Mouse (Mus musculus) brain, embryonic 18.5 days (tissue): Measurements from ENCODE around the gene Fbxo40.

Source experiments
- DNase-seq: peaks from one replicate; pipeline ENCODE4 v3.0.0-alpha.2; 2012; ENCODE audit warnings: low read depth, low spot score

Fbxo40 gene

GRCm38 (mm10) chr16:36946459-36947159 lies 43.7 kb downstream of the Fbxo40 start:
- DNase-seq = no peak

GRCm38 (mm10) chr16:36944895-36945424 lies 45.3 kb downstream of the Fbxo40 start:
- no peak for DNase-seq

GRCm38 (mm10) chr16:36943591-36943990 lies 46.7 kb downstream of the Fbxo40 start:
- no peak for DNase-seq

GRCm38 (mm10) chr16:36941895-36942294 lies 48.4 kb downstream of the Fbxo40 start:
- DNase-seq = no peak

GRCm38 (mm10) chr16:36941137-36941727 lies 49.0 kb downstream of the Fbxo40 start:
- DNase-seq = no peak

GRCm38 (mm10) chr16:36935814-36936213 lies 54.5 kb downstream of the Fbxo40 start:
- no peak for DNase-seq

GRCm38 (mm10) chr16:36934841-36935620 lies 55.2 kb downstream of the Fbxo40 start, which contains the start of gene Hcls1:
TSS of gene Hcls1 (plus strand) at chr16:36934983.
- DNase-seq = no peak

- no peak for DNase-seq
Measured at GRCm38 (mm10) chr16:36934131-36934840, 56.0 kb downstream of the Fbxo40 start.

- no peak for DNase-seq
Measured at GRCm38 (mm10) chr16:36932546-36932945, 57.7 kb downstream of the Fbxo40 start.

- DNase-seq = no peak
Measured at GRCm38 (mm10) chr16:36931976-36932375, 58.3 kb downstream of the Fbxo40 start.

GRCm38 (mm10) chr16:36931381-36931780 lies 58.9 kb downstream of the Fbxo40 start:
- no peak for DNase-seq

GRCm38 (mm10) chr16:36930231-36931136 lies 59.8 kb downstream of the Fbxo40 start:
- no peak for DNase-seq

GRCm38 (mm10) chr16:36929216-36929615 lies 61.1 kb downstream of the Fbxo40 start:
- no peak for DNase-seq

- DNase-seq = no peak
Measured at GRCm38 (mm10) chr16:36928106-36928500, 62.2 kb downstream of the Fbxo40 start.

GRCm38 (mm10) chr16:36927495-36928105 lies 62.7 kb downstream of the Fbxo40 start:
- no peak for DNase-seq

GRCm38 (mm10) chr16:36926514-36927447 lies 63.5 kb downstream of the Fbxo40 start:
- DNase-seq = no peak

GRCm38 (mm10) chr16:36925797-36926196 lies 64.5 kb downstream of the Fbxo40 start:
- DNase-seq = no peak

GRCm38 (mm10) chr16:36925351-36925750 lies 64.9 kb downstream of the Fbxo40 start:
- DNase-seq = no peak

GRCm38 (mm10) chr16:36924312-36924711 lies 66.0 kb downstream of the Fbxo40 start:
- DNase-seq = no peak
